Mouse (Mus musculus): ENCODE measurements around the gene Gm4177. TPM values are rescaled to one million over a fixed set of nuclear protein-coding genes. Genes with fewer than 3 reads are reported as not detected.
"Not testable (repeated sequence)": the region's sequence is repeated elsewhere in the genome, so short reads cannot be mapped to it uniquely, and the experiment has no call there.

Gm4177 gene
- not detected for total RNA-seq (2021)
- long read RNA-seq, experiment 1: 0 reads
- long read RNA-seq, experiment 2: 0 reads

- not testable (repeated sequence) for DNase-seq (ENCODE audit: low spot score)
Observed at GRCm38 (mm10) chr7:21796628-21797027, at the start of gene Gm4177. Gene Gm4177, minus strand, starts transcription at chr7:21796728.

GRCm38 (mm10) chr7:21844167-21844566 is 47.6 kb upstream of the Gm4177 start, which contains the start of gene Gm5725:
Gene Gm5725, minus strand, starts transcription at chr7:21844267.
- not testable (repeated sequence) for DNase-seq (ENCODE audit: low spot score)

- DNase-seq (ENCODE audit: low spot score): not testable (repeated sequence)
Observed at GRCm38 (mm10) chr7:21832051-21832450, 35.5 kb upstream of the Gm4177 start, which contains the start of gene Vmn1r135. Gene Vmn1r135, plus strand, starts transcription at chr7:21832351.

GRCm38 (mm10) chr7:21761375-21761774 is 35.2 kb downstream of the Gm4177 start, which contains the start of gene Gm4175:
Gene Gm4175, minus strand, starts transcription at chr7:21761475.
- not testable (repeated sequence) for DNase-seq (ENCODE audit: low spot score)

Other genes starting within 250 kb of the Gm4177 start
- gene Vmn1r132, start 182.6 kb downstream of the Gm4177 start, total RNA-seq (2021): not detected
- gene Gm4175, start 35.3 kb downstream of the Gm4177 start, total RNA-seq (2021): not detected
- not detected for gene Vmn1r135, start 35.6 kb upstream of the Gm4177 start, total RNA-seq (2021)
- not detected for gene Gm5725, start 47.5 kb upstream of the Gm4177 start, total RNA-seq (2021)
- gene Gm5891, start 124.6 kb upstream of the Gm4177 start, total RNA-seq (2021): not detected
- gene Vmn1r137, start 197.9 kb upstream of the Gm4177 start, total RNA-seq (2021): not detected
- gene Vmn1r138, start 232.2 kb upstream of the Gm4177 start, total RNA-seq (2021): not detected